Mouse (Mus musculus): ENCODE results near the gene Tmigd3. TPM values are rescaled to one million over a fixed set of nuclear protein-coding genes. Genes with fewer than 3 reads are reported as not detected.

The Tmigd3 gene
- 0.68 and 0.89 TPM in 2 replicates for polyA plus RNA-seq (2014; fragmentation: Nextera tagmentation; extraction: Ambion mirVana)

DNA sequence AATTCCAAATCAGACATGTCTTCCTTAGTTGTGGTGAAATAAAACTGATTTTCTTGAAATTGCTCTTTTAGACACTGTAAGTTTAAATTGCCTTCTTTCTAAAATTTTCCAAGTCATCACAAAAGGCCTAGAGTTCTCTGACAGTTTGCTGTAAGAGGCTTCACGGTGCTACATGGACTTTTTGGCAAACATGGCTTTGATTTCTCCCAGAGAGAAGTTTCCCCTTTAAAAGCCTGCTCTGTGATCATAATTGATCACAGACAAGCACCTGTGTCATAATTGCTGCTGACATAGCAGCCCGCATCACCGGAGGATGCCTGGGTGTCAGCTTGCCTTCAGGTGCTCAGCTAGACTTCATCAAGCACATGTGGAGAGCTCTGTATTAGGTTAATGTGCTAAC is at the start of gene Tmigd3, which contains the start of gene Adora3:
Gene Tmigd3 (plus strand): TSS at position 346 of the 400 bp plus-strand sequence.
Gene Adora3 (plus strand): TSS at position 301 of the 400 bp plus-strand sequence.
- 41% methylated on average over 3 of the region's 3 CpGs for WGBS
- no peaks in the 10 kb centered on the region for H3K9me3 ChIP-seq (ENCODE audit: control insufficient read depth, low read length)
- no peaks in the 10 kb centered on the region for H3K36me3 ChIP-seq (ENCODE audit: control insufficient read depth, insufficient read depth, low read length)
- H3K9ac ChIP-seq (ENCODE audit: low read depth, low read length): no peak within 1 kb of the TSS
- ATAC-seq (ENCODE audit: low read depth): no peak
- H3K4me3 ChIP-seq (ENCODE audit: low read depth, low read length): no peak within 1 kb of the TSS
- H3K4me1 ChIP-seq (ENCODE audit: control insufficient read depth, insufficient read depth, low read length): peaks cover 5% of the 10 kb centered on the region; the same call in 1 of the 2 replicates
- DNase-seq (ENCODE audit: low spot score): no peak
- H3K27me3 ChIP-seq (replicated peaks; ENCODE audit: control insufficient read depth, insufficient read depth, low read length): no peaks in the 10 kb centered on the region
- H3K4me2 ChIP-seq (ENCODE audit: low read depth, low read length): no peak within 1 kb of the TSS
- H3K27ac ChIP-seq (replicated peaks; ENCODE audit: low read depth, low read length): no peak within 1 kb of the TSS

DNA sequence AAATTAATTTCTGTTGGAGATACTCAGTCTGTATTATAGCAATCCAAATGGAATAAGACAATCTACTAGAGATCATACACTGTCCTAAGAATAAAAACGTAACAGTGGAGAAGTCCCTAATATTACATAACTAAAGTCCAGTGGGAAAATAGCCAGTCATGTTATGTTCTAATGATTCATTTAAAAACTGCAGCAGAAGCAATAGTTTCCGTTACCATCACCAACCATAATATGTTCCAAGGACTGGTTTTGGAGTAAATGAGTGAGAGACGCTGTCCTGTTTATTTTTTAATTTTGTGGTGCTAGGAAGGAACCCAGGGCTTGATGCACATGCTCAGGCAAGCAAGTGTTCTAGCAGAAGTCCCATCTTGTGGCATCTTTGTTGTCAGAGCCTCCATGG is 49.2 kb upstream of the Tmigd3 start:
- DNase-seq (ENCODE audit: low spot score) (no peak), ATAC-seq (ENCODE audit: low read depth) (no peak)
- Histone ChIP-seq H3K27ac (replicated peaks; ENCODE audit: low read depth, low read length) (no peak overlapping the region), H3K4me2 (ENCODE audit: low read depth, low read length) (no peak overlapping the region), H3K27me3 (replicated peaks; ENCODE audit: control insufficient read depth, insufficient read depth, low read length) (no peaks in the 10 kb centered on the region), H3K4me1 (ENCODE audit: control insufficient read depth, insufficient read depth, low read length) (peaks cover 4% of the 10 kb centered on the region; the same call in 1 of the 2 replicates), H3K36me3 (ENCODE audit: control insufficient read depth, insufficient read depth, low read length) (no peaks in the 10 kb centered on the region), H3K4me3 (ENCODE audit: low read depth, low read length) (no peak overlapping the region), H3K9me3 (ENCODE audit: control insufficient read depth, low read length) (no peaks in the 10 kb centered on the region), H3K9ac (ENCODE audit: low read depth, low read length) (no peak overlapping the region)
- 91% methylated on average over 3 of the region's 3 CpGs for WGBS

DNA sequence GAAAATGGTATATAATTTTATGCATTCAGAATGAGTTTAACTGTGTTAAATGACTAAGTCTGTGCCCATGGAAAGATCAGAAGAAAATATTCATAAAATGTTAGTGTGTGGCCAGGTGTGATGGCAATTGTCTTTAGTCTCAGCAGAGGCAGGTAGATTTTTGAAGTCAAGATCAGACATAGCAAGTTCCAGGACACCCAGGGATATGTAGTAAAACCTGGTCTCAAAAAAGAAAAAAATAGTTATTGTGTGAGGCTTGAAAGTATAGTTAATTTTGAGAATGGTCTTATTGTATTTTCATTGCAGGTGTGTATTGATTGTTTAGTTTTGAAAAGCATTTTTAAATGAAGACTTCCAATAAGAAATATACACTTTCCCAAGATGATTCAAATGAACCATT is 47.1 kb upstream of the Tmigd3 start:
- Histone ChIP-seq H3K36me3 (ENCODE audit: control insufficient read depth, insufficient read depth, low read length) (no peaks in the 10 kb centered on the region), H3K9me3 (ENCODE audit: control insufficient read depth, low read length) (no peaks in the 10 kb centered on the region), H3K27ac (replicated peaks; ENCODE audit: low read depth, low read length) (no peak overlapping the region), H3K9ac (ENCODE audit: low read depth, low read length) (no peak overlapping the region), H3K4me2 (ENCODE audit: low read depth, low read length) (no peak overlapping the region), H3K4me3 (ENCODE audit: low read depth, low read length) (no peak overlapping the region), H3K27me3 (replicated peaks; ENCODE audit: control insufficient read depth, insufficient read depth, low read length) (no peaks in the 10 kb centered on the region), H3K4me1 (ENCODE audit: control insufficient read depth, insufficient read depth, low read length) (peaks cover 4% of the 10 kb centered on the region; the same call in 1 of the 2 replicates)
- ATAC-seq (ENCODE audit: low read depth): no peak
- DNase-seq (ENCODE audit: low spot score): no peak

DNA sequence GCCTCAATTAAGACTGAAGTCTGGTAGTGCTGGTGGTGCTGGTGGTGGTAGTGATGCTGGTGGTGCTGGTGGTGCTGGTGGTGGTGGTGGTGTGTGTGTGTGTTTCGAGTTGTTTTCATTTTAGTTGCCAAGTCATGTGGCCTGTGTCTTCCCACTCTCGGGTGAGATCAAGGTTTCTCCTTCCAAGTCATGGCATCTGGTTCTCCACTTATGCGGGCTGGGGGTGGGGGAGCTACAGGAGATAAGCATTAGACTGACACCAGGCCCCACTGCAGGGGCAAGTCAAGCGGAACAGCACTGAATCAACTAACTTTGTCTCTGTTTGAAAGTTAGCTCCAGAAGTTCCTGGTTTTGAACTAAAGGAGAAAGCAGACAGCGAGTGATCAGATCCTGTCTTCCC is 46.6 kb upstream of the Tmigd3 start:
- Histone ChIP-seq H3K4me2 (ENCODE audit: low read depth, low read length) (no peak overlapping the region), H3K36me3 (ENCODE audit: control insufficient read depth, insufficient read depth, low read length) (no peaks in the 10 kb centered on the region), H3K27me3 (replicated peaks; ENCODE audit: control insufficient read depth, insufficient read depth, low read length) (no peaks in the 10 kb centered on the region), H3K9me3 (ENCODE audit: control insufficient read depth, low read length) (no peaks in the 10 kb centered on the region), H3K4me1 (ENCODE audit: control insufficient read depth, insufficient read depth, low read length) (peaks cover 4% of the 10 kb centered on the region; the same call in 1 of the 2 replicates), H3K9ac (ENCODE audit: low read depth, low read length) (no peak overlapping the region), H3K4me3 (ENCODE audit: low read depth, low read length) (no peak overlapping the region), H3K27ac (replicated peaks; ENCODE audit: low read depth, low read length) (no peak overlapping the region)
- 30% methylated on average over 5 of the region's 5 CpGs for WGBS
- DNase-seq (ENCODE audit: low spot score) (no peak), ATAC-seq (ENCODE audit: low read depth) (no peak)

DNA sequence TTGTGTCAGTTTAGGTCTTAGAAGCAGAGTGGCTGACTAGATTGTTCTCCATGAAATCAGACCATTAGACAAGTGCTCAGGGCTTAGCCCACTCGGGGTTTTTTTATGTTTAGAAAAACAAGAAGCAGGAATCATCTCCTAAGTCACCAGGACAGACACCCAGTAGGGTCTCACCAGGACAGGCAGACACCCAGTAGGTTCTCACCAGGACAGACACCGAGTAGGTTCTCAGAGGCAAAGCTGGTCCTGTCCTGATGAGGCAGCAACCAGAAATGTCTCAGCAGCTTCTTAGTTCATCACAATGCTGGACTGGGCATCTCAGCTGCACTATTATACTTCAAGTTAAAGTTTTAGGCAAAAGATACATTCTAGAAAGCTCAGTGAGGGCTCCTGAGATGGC is 46.0 kb upstream of the Tmigd3 start:
- ATAC-seq (ENCODE audit: low read depth) (no peak), DNase-seq (ENCODE audit: low spot score) (no peak)
- H3K4me2 ChIP-seq (ENCODE audit: low read depth, low read length): no peak overlapping the region
- no peaks in the 10 kb centered on the region for H3K9me3 ChIP-seq (ENCODE audit: control insufficient read depth, low read length)
- H3K9ac ChIP-seq (ENCODE audit: low read depth, low read length): no peak overlapping the region
- no peaks in the 10 kb centered on the region for H3K36me3 ChIP-seq (ENCODE audit: control insufficient read depth, insufficient read depth, low read length)
- WGBS: 41% methylated on average over 2 of the region's 2 CpGs
- no peaks in the 10 kb centered on the region for H3K27me3 ChIP-seq (replicated peaks; ENCODE audit: control insufficient read depth, insufficient read depth, low read length)
- no peak overlapping the region for H3K27ac ChIP-seq (replicated peaks; ENCODE audit: low read depth, low read length)
- peaks cover 4% of the 10 kb centered on the region; the same call in 1 of the 2 replicates for H3K4me1 ChIP-seq (ENCODE audit: control insufficient read depth, insufficient read depth, low read length)
- no peak overlapping the region for H3K4me3 ChIP-seq (ENCODE audit: low read depth, low read length)

DNA sequence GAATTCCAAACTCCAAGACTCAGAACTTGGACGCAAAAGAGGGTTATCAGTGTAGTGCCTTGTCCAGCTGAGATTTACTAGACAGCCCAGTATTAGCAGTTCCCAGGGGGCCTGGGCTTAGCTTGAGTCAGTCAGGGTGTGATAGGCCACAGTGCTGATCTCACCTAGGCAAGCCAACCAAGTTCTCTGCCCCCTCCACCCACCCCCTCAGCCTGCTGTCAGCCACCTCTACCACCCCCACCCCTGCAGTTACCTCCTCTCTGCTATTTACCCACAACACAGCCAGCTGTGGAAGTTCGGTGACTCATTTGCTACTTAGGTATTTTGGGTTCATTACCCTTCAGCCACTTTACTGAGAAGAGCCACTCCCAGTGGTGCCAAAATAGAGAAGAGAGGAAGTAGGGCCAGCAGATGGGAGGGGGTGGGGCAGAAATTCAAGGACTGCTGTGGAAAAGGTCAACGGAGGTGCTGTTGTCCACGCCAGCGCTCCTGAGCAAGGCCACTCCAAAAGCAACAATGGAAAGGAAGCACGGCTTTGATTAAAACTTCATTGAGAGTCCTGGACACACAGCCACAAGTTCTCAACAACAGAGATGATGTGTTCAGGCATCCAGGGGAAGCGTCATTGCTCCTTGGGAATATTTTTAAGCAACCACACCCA is 45.1 kb upstream of the Tmigd3 start:
- DNase-seq (ENCODE audit: low spot score): peak; percentile 40
- Histone ChIP-seq H3K4me3 (ENCODE audit: low read depth, low read length) (no peak overlapping the region), H3K4me1 (ENCODE audit: control insufficient read depth, insufficient read depth, low read length) (peaks cover 4% of the 10 kb centered on the region; the same call in 1 of the 2 replicates), H3K9ac (ENCODE audit: low read depth, low read length) (no peak overlapping the region), H3K27me3 (replicated peaks; ENCODE audit: control insufficient read depth, insufficient read depth, low read length) (no peaks in the 10 kb centered on the region), H3K9me3 (ENCODE audit: control insufficient read depth, low read length) (no peaks in the 10 kb centered on the region), H3K36me3 (ENCODE audit: control insufficient read depth, insufficient read depth, low read length) (no peaks in the 10 kb centered on the region), H3K27ac (replicated peaks; ENCODE audit: low read depth, low read length) (no peak overlapping the region), H3K4me2 (ENCODE audit: low read depth, low read length) (no peak overlapping the region)
- no peak for ATAC-seq (ENCODE audit: low read depth)
- WGBS: 62% methylated on average over 7 of the region's 7 CpGs

DNA sequence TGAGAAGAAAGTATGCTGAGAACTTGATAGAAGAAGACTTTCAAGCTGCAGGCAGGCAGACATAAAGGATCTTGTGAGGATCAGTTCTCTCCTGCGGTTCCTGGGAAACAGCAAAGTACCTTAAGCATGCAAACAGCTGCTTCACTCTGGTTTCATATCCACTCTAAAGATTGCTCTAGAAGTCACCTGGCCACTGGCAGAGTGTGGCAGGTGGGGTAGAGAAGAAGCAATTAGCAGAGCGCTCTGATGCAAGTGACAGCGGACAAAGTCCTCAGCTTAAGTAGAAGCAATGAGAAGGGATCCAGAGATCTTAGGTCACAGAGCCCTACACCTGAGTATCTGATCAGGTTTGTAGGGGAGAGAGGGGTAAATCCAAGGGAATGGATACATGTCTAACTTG is 39.1 kb upstream of the Tmigd3 start:
- no peak overlapping the region for H3K27ac ChIP-seq (replicated peaks; ENCODE audit: low read depth, low read length)
- H3K4me3 ChIP-seq (ENCODE audit: low read depth, low read length): no peak overlapping the region
- no peak for DNase-seq (ENCODE audit: low spot score)
- H3K4me2 ChIP-seq (ENCODE audit: low read depth, low read length): no peak overlapping the region
- H3K36me3 ChIP-seq (ENCODE audit: control insufficient read depth, insufficient read depth, low read length): no peaks in the 10 kb centered on the region
- WGBS: 93% methylated on average over 3 of the region's 3 CpGs
- no peaks in the 10 kb centered on the region for H3K9me3 ChIP-seq (ENCODE audit: control insufficient read depth, low read length)
- H3K4me1 ChIP-seq (ENCODE audit: control insufficient read depth, insufficient read depth, low read length): no peaks in the 10 kb centered on the region
- no peaks in the 10 kb centered on the region for H3K27me3 ChIP-seq (replicated peaks; ENCODE audit: control insufficient read depth, insufficient read depth, low read length)
- ATAC-seq (ENCODE audit: low read depth): no peak
- no peak overlapping the region for H3K9ac ChIP-seq (ENCODE audit: low read depth, low read length)

DNA sequence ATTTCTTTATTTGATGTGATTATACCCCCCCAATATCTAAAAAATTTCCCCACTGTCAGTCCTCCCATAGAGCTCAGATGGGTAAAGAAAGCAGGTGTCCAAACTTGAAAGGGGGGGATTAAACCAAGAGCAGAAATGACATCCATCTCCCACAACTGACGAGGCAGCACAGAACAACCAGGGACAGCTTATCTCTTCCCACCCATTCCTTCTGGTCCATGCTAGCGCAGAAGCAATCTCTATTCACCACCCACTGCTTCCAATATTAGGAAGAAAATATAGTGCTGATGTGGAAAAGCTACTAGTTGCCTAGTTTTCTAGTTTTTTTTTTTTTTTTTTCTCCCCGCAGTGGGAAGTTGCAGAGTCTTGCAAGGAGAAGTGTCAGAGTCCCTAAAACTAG is 34.8 kb upstream of the Tmigd3 start:
- no peak for DNase-seq (ENCODE audit: low spot score)
- no peak overlapping the region for H3K27ac ChIP-seq (replicated peaks; ENCODE audit: low read depth, low read length)
- no peaks in the 10 kb centered on the region for H3K4me1 ChIP-seq (ENCODE audit: control insufficient read depth, insufficient read depth, low read length)
- no peak for ATAC-seq (ENCODE audit: low read depth)
- no peaks in the 10 kb centered on the region for H3K36me3 ChIP-seq (ENCODE audit: control insufficient read depth, insufficient read depth, low read length)
- 70% methylated on average over 3 of the region's 3 CpGs for WGBS
- H3K4me3 ChIP-seq (ENCODE audit: low read depth, low read length): no peak overlapping the region
- no peak overlapping the region for H3K4me2 ChIP-seq (ENCODE audit: low read depth, low read length)
- no peaks in the 10 kb centered on the region for H3K27me3 ChIP-seq (replicated peaks; ENCODE audit: control insufficient read depth, insufficient read depth, low read length)
- H3K9ac ChIP-seq (ENCODE audit: low read depth, low read length): no peak overlapping the region
- no peaks in the 10 kb centered on the region for H3K9me3 ChIP-seq (ENCODE audit: control insufficient read depth, low read length)

DNA sequence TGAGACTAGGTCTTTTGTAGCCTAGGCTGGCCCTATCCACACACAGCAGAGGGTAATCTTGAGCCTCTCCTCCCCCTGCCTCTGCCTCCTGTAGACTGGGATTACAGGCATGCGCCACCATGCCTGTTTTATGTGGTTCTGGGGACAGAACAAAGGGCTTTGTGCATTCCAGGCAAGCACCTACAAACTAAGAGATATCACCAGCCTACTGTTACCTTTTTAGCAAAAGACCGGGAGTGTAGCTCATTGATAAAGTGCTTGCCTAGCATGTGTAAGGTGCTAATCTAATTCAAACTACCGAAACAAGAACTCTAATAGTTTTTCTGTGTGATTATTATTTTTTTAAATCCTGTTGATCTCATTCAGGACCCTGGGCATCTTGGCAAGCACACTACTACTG is 33.8 kb upstream of the Tmigd3 start:
- H3K27me3 ChIP-seq (replicated peaks; ENCODE audit: control insufficient read depth, insufficient read depth, low read length): no peaks in the 10 kb centered on the region
- DNase-seq (ENCODE audit: low spot score): no peak
- no peak overlapping the region for H3K27ac ChIP-seq (replicated peaks; ENCODE audit: low read depth, low read length)
- H3K9ac ChIP-seq (ENCODE audit: low read depth, low read length): no peak overlapping the region
- H3K4me3 ChIP-seq (ENCODE audit: low read depth, low read length): no peak overlapping the region
- WGBS: 76% methylated on average over 3 of the region's 3 CpGs
- H3K9me3 ChIP-seq (ENCODE audit: control insufficient read depth, low read length): no peaks in the 10 kb centered on the region
- no peak overlapping the region for H3K4me2 ChIP-seq (ENCODE audit: low read depth, low read length)
- ATAC-seq (ENCODE audit: low read depth): no peak
- no peaks in the 10 kb centered on the region for H3K36me3 ChIP-seq (ENCODE audit: control insufficient read depth, insufficient read depth, low read length)
- no peaks in the 10 kb centered on the region for H3K4me1 ChIP-seq (ENCODE audit: control insufficient read depth, insufficient read depth, low read length)

Measured in embryonic facial prominence, embryonic 14.5 days (tissue).